11 mouse cellular contexts compared by ENCODE assay signal in the genomic region with DNA sequence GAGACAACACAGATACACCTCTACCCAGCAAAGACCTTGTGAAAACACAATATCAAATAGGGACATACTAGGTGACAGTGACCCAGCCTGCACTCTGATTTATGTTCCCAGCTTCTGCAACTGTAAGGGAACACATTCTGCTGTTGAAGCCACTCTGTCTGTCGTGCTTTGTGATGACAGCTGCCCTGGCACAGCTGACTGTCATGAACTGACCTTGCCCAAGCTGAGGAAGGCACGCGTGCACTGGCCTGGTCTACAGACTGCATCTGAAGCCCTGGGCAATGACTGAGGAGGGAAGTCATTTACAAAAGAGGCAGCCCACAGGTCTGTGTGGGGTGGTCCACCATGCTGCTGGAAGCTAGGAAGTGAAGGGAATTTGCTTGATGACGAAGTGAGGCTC.
"Had no signal": no experiment of that assay in that cellular context is flagged by ENCODE, and none has a peak within 500 bp of the region (broad histone marks: within the 10 kb centered on the region; RNA-seq: fewer than 3 reads in every experiment).

No protein-coding gene starts in this region.

- DNase-seq: kidney, postnatal 14 days; lung, adult 2 months; lung, postnatal 36 days; right cerebral cortex, postnatal 25 days; thymus, postnatal 36 days had no signal

- H3K36me3 ChIP-seq: limb, embryonic 10.5 days; liver, embryonic 15.5 days had no signal

- H3K4me2 ChIP-seq: liver, embryonic 11.5 days; liver, embryonic 15.5 days; midbrain, embryonic 13.5 days had no signal

- H3K27me3 ChIP-seq: liver, embryonic 15.5 days; midbrain, embryonic 13.5 days had no signal

- H3K4me3 ChIP-seq: left cerebral cortex, adult 2 months; limb, embryonic 10.5 days; liver, embryonic 15.5 days; midbrain, embryonic 13.5 days had no signal

- H3K9me3 ChIP-seq: limb, embryonic 10.5 days; liver, embryonic 15.5 days; midbrain, embryonic 13.5 days had no signal

- ATAC-seq: lung, postnatal 0 days; midbrain, embryonic 13.5 days had no signal

- H3K9ac ChIP-seq: liver, embryonic 15.5 days; midbrain, embryonic 13.5 days had no signal

- H3K27ac ChIP-seq: left cerebral cortex, adult 2 months; limb, embryonic 10.5 days; liver, embryonic 15.5 days; midbrain, embryonic 13.5 days had no signal

- H3K4me1 ChIP-seq: limb, embryonic 10.5 days; liver, embryonic 15.5 days; midbrain, embryonic 13.5 days had no signal
